Mouse (Mus musculus) testis, postnatal 14 days (tissue): ENCODE measurements around the gene Olfr12.
A peak's percentile ranks its signal among the peaks of the same experiment; 100 is the strongest.

Experiments used
- DNase-seq: peaks from one replicate; pipeline ENCODE4 v3.0.0; 2021; ENCODE audit warnings: low spot score

The Olfr12 gene

GRCm38 (mm10) chr1:92640393-92640792 is 22.8 kb downstream of the Olfr12 start:
- no peak for DNase-seq

- peak; percentile 87 for DNase-seq
Measured at GRCm38 (mm10) chr1:92641514-92642272, 24.1 kb downstream of the Olfr12 start, which contains the start of gene Cops9. TSS of gene Cops9 (minus strand) at chr1:92641985.

- no peak for DNase-seq
Measured at GRCm38 (mm10) chr1:92643691-92644090, 26.1 kb downstream of the Olfr12 start.

- no peak for DNase-seq
Measured at GRCm38 (mm10) chr1:92644916-92645315, 27.3 kb downstream of the Olfr12 start.

GRCm38 (mm10) chr1:92646111-92646510 is 28.5 kb downstream of the Olfr12 start:
- no peak for DNase-seq

GRCm38 (mm10) chr1:92646601-92647000 is 29.0 kb downstream of the Olfr12 start:
- DNase-seq = no peak

GRCm38 (mm10) chr1:92647026-92647425 is 29.4 kb downstream of the Olfr12 start:
- no peak for DNase-seq

GRCm38 (mm10) chr1:92647752-92648151 is 30.2 kb downstream of the Olfr12 start:
- peak; percentile 57 for DNase-seq

GRCm38 (mm10) chr1:92648197-92648596 is 30.6 kb downstream of the Olfr12 start:
- no peak for DNase-seq

- peak; percentile 72 for DNase-seq
Measured at GRCm38 (mm10) chr1:92648673-92649072, 31.1 kb downstream of the Olfr12 start, which contains the start of gene Otos. TSS of gene Otos (minus strand) at chr1:92648841.

GRCm38 (mm10) chr1:92651467-92651866 is 33.9 kb downstream of the Olfr12 start:
- DNase-seq = no peak

GRCm38 (mm10) chr1:92653179-92653578 is 35.6 kb downstream of the Olfr12 start:
- no peak for DNase-seq

- DNase-seq = no peak
Measured at GRCm38 (mm10) chr1:92654676-92655075, 37.1 kb downstream of the Olfr12 start.

GRCm38 (mm10) chr1:92657025-92657820 is 39.6 kb downstream of the Olfr12 start:
- DNase-seq = no peak

GRCm38 (mm10) chr1:92659392-92659791 is 41.8 kb downstream of the Olfr12 start:
- DNase-seq = no peak

- DNase-seq = no peak
Measured at GRCm38 (mm10) chr1:92667106-92667505, 49.5 kb downstream of the Olfr12 start.

- DNase-seq = no peak
Measured at GRCm38 (mm10) chr1:92669430-92669829, 51.8 kb downstream of the Olfr12 start.

- DNase-seq = no peak
Measured at GRCm38 (mm10) chr1:92671326-92671725, 53.7 kb downstream of the Olfr12 start.
